8 mouse cellular contexts compared by ENCODE assay signal in genomic region chr5:24601071-24601835, GRCm38 (mm10). TPM values are rescaled to one million over a fixed set of nuclear protein-coding genes. Genes with fewer than 3 reads are reported as not detected.
DNase-seq lines count a peak whose midpoint lies in the region; ATAC-seq lines count a peak whose summit lies in the region.

No protein-coding gene starts in this region.

- no peak for ATAC-seq in embryonic facial prominence, embryonic 12.5 days (ENCODE audit: insufficient number of reproducible peaks, insufficient read depth, low FRiP score, low TSS enrichment)
- no peak for ATAC-seq in granulocyte monocyte progenitor cell, adult 5-6 weeks (replicated peaks; ENCODE audit: poor library complexity, severe bottlenecking)

- H3K36me3 ChIP-seq in embryonic facial prominence, embryonic 12.5 days: no peaks in the 10 kb centered on the region

- H3K4me3 ChIP-seq in embryonic facial prominence, embryonic 12.5 days: peak overlapping the region; percentile 70

- no peaks in the 10 kb centered on the region for H3K27me3 ChIP-seq in embryonic facial prominence, embryonic 12.5 days

- peak; percentile 40 for DNase-seq in gastrocnemius, postnatal 25 days
- no peak for DNase-seq in gastrocnemius, postnatal 36 days
- peak; percentile 24 for DNase-seq in 3T3-L1 (ENCODE audit: low read depth, low spot score)
- peak; percentile 25 for DNase-seq in induced T-regulatory cell, adult 2 months (ENCODE audit: low read depth)
- peak; percentile 18 for DNase-seq in naive thymus-derived CD4-positive, alpha-beta T cell, adult 2 months (ENCODE audit: low read depth)
- no peak for DNase-seq in right cerebral cortex, adult 18-20 months

- under 1% methylated on average over 33 of the region's 33 CpGs for WGBS in embryonic facial prominence, embryonic 12.5 days

- no peaks in the 10 kb centered on the region for H3K9me3 ChIP-seq in embryonic facial prominence, embryonic 12.5 days

- intact Hi-C loops in gastrocnemius, postnatal 36 days (cut with DNase I): no loop called here

- H3K27ac ChIP-seq in embryonic facial prominence, embryonic 12.5 days: peak overlapping the region; percentile 100

- H3K4me1 ChIP-seq in embryonic facial prominence, embryonic 12.5 days: peaks cover 68% of the 10 kb centered on the region

- peak overlapping the region; percentile 73 for H3K4me2 ChIP-seq in embryonic facial prominence, embryonic 12.5 days (replicated peaks)

- peak overlapping the region; percentile 90 for H3K9ac ChIP-seq in embryonic facial prominence, embryonic 12.5 days

RNA-seq across cellular contexts. Expression of gene Chpf2, which starts 14.7 kb away (rescaled TPM):
- 1 to 10 TPM; 8.0 to 10.0 TPM for total RNA-seq in gastrocnemius, postnatal 25 days (2021)
- 10 to 100 TPM in 1 of 2 experiments, 1 to 10 TPM in 1; 7.2 to 10.8 TPM for total RNA-seq in gastrocnemius, postnatal 36 days (2021)
- polyA plus RNA-seq in embryonic facial prominence, embryonic 12.5 days (2016; fragmentation: Nextera tagmentation; extraction: Ambion mirVana): 23.0 and 24.4 TPM in 2 replicates
- total RNA-seq in granulocyte monocyte progenitor cell, adult 5-6 weeks (2014; fragmentation: Nextera tagmentation): 17.8 and 17.9 TPM in 2 replicates
- 10.4 and 29.2 TPM in 2 replicates for total RNA-seq in granulocyte monocyte progenitor cell, adult 5-6 weeks (2017)

RNA-seq across cellular contexts. Expression of gene Smarcd3, which starts 23.0 kb away (rescaled TPM):
- total RNA-seq in gastrocnemius, postnatal 25 days (2021): 100 to 1,000 TPM; 125 to 163 TPM
- total RNA-seq in gastrocnemius, postnatal 36 days (2021): 100 to 1,000 TPM; 167 to 178 TPM
- polyA plus RNA-seq in embryonic facial prominence, embryonic 12.5 days (2016; fragmentation: Nextera tagmentation; extraction: Ambion mirVana): 73.5 and 74.7 TPM in 2 replicates
- not detected in 2 replicates for total RNA-seq in granulocyte monocyte progenitor cell, adult 5-6 weeks (2014; fragmentation: Nextera tagmentation)
- total RNA-seq in granulocyte monocyte progenitor cell, adult 5-6 weeks (2017): 0.05 and 0.34 TPM in 2 replicates

RNA-seq across cellular contexts. Expression of gene Abcf2, which starts 24.0 kb away (rescaled TPM):
- total RNA-seq in gastrocnemius, postnatal 25 days (2021): 10 to 100 TPM; 88.0 to 97.0 TPM
- total RNA-seq in gastrocnemius, postnatal 36 days (2021): 100 to 1,000 TPM in 1 of 2 experiments, 10 to 100 TPM in 1; 94.7 to 104 TPM
- 126 and 128 TPM in 2 replicates for polyA plus RNA-seq in embryonic facial prominence, embryonic 12.5 days (2016; fragmentation: Nextera tagmentation; extraction: Ambion mirVana)
- total RNA-seq in granulocyte monocyte progenitor cell, adult 5-6 weeks (2014; fragmentation: Nextera tagmentation): 51.6 and 74.3 TPM in 2 replicates
- total RNA-seq in granulocyte monocyte progenitor cell, adult 5-6 weeks (2017): 98.3 and 98.8 TPM in 2 replicates

RNA-seq across cellular contexts. Expression of gene 4931409K22Rik, which starts 44.6 kb away (rescaled TPM):
- total RNA-seq in gastrocnemius, postnatal 25 days (2021): not detected
- not detected for total RNA-seq in gastrocnemius, postnatal 36 days (2021)
- polyA plus RNA-seq in embryonic facial prominence, embryonic 12.5 days (2016; fragmentation: Nextera tagmentation; extraction: Ambion mirVana): 0.10 TPM in 1 of 2 replicates, not detected in the other
- not detected in 2 replicates for total RNA-seq in granulocyte monocyte progenitor cell, adult 5-6 weeks (2014; fragmentation: Nextera tagmentation)
- not detected in 2 replicates for total RNA-seq in granulocyte monocyte progenitor cell, adult 5-6 weeks (2017)

Comparison
In these comparisons a context has a peak if more than half of its experiments do, and no peak if none do; other contexts are left out.
1. DNase-seq: peak in gastrocnemius, postnatal 25 days (single experiment), 3T3-L1 (single experiment), induced T-regulatory cell, adult 2 months (single experiment) and naive thymus-derived CD4-positive, alpha-beta T cell, adult 2 months (single experiment); none in gastrocnemius, postnatal 36 days (0 of 2) and right cerebral cortex, adult 18-20 months (single experiment).
2. RNA of gene Smarcd3, which starts 23.0 kb away (total RNA-seq): 167 to 178 TPM in gastrocnemius, postnatal 36 days and 125 to 163 TPM in gastrocnemius, postnatal 25 days; 0.05 to 0.34 TPM in granulocyte monocyte progenitor cell, adult 5-6 weeks; every median in the first group is over 10 times any median in the second.